Mouse (Mus musculus) liver, embryonic 14.5 days (tissue): ENCODE results near the gene Depdc1b. TPM values are rescaled to one million over a fixed set of nuclear protein-coding genes. Genes with fewer than 3 reads are reported as not detected.

Experiments used
- ATAC-seq: fragments of 200-750 bp; cut with Nextera tagmentation; 2 replicates; pipeline ENCODE4 v1.8.0; 2017; ENCODE audit warnings: moderate number of reproducible peaks, mild to moderate bottlenecking, moderate library complexity; ENCODE audit not compliant: insufficient read depth
- DNase-seq, 3 experiments: peaks; one replicate each; pipeline ENCODE4 v3.0.0-alpha.2; 2012 to 2013; ENCODE audit warnings: low read depth in 3 of 3, low spot score in 3 of 3
- H3K27ac ChIP-seq: fragments of 300-500 bp; sonication (generic); 2 replicates; pipeline ENCODE4 v1.5.1; 2014; ENCODE audit warnings: moderate library complexity, mild to moderate bottlenecking, control low read depth, inconsistent platforms
- H3K27me3 ChIP-seq: fragments of 300-500 bp; sonication (generic); 2 replicates; pipeline ENCODE4 v1.6.1; 2014; ENCODE audit warnings: mild to moderate bottlenecking, low read length, moderate library complexity; ENCODE audit not compliant: control insufficient read depth, insufficient read depth
- H3K36me3 ChIP-seq: fragments of 300-500 bp; sonication (generic); replicated peaks from 2 replicates; pipeline ENCODE4 v1.6.1; 2014; ENCODE audit warnings: low read depth; ENCODE audit not compliant: control insufficient read depth, insufficient read depth
- H3K4me1 ChIP-seq, 2 experiments: fragments of 200-500 bp in 1 of 2; fragments of 300-500 bp in 1 of 2; sonication (generic) in 1 of 2; replicated peaks; 2 replicates each; pipeline ENCODE4 v1.6.1; 2012 to 2014; ENCODE audit warnings: antibody characterized with exemption in 1 of 2, inconsistent platforms in 1 of 2, low read length in 1 of 2; ENCODE audit not compliant: control insufficient read depth in 2 of 2, insufficient read depth in 2 of 2
- H3K4me2 ChIP-seq: fragments of 300-500 bp; sonication (generic); 2 replicates; pipeline ENCODE4 v1.6.1; 2014; ENCODE audit warnings: low read depth, mild to moderate bottlenecking, control low read depth, moderate library complexity
- H3K4me3 ChIP-seq, 2 experiments: fragments of 200-500 bp in 1 of 2; fragments of 300-500 bp in 1 of 2; sonication (generic) in 1 of 2; 2 replicates each; pipeline ENCODE4 v1.5.1; 2012 to 2014; ENCODE audit warnings: low read depth in 2 of 2, low read length in 2 of 2, mild to moderate bottlenecking in 2 of 2, control low read depth in 1 of 2, inconsistent platforms in 1 of 2, moderate library complexity in 1 of 2; ENCODE audit not compliant: insufficient read depth in 1 of 2
- H3K9ac ChIP-seq: fragments of 300-500 bp; sonication (generic); replicated peaks from 2 replicates; pipeline ENCODE4 v1.6.1; 2014; ENCODE audit warnings: mild to moderate bottlenecking, control low read depth, moderate library complexity
- H3K9me3 ChIP-seq: fragments of 300-500 bp; sonication (generic); 2 replicates; pipeline ENCODE4 v1.6.1; 2016; ENCODE audit warnings: low read length, mixed read lengths; ENCODE audit not compliant: control insufficient read depth
- CTCF ChIP-seq: IDR thresholded peaks from 2 replicates; pipeline ENCODE4 v1.5.1; 2016; ENCODE audit warnings: antibody characterized with exemption, low read depth, control low read depth
- EP300 ChIP-seq: IDR thresholded peaks from 2 replicates; pipeline ENCODE4 v1.6.1; 2016; ENCODE audit warnings: antibody characterized with exemption, low read depth
- WGBS: fragments of 180-500 bp; shearing (Covaris S2); extraction: QIAGEN DNeasy Blood & Tissue Kit; methylation state at CpG from one replicate; pipeline ENCODE4 v1.1.7; 2014; ENCODE audit not compliant: insufficient replicate concordance; 5-methylcytosine and 5-hydroxymethylcytosine counted together
- polyA plus RNA-seq, 2 experiments: library from polyadenylated mRNA; depleted of rRNA in 1 of 2; stranded (reverse) in 1 of 2; unstranded in 1 of 2; fragments of >200 nt; fragmentation: Nextera tagmentation in 1 of 2; extraction: Ambion mirVana in 1 of 2; gene quantifications; 2 replicates each; pipeline versions ENCODE4 v1.2.1 to v1.2.3; 2012 to 2014

Depdc1b gene
- polyA plus RNA-seq, 2 experiments, result 9.5 to 11.0 TPM

- Histone ChIP-seq H3K4me2 (peak overlapping the region; percentile 90), H3K27me3 (no peaks in the 10 kb centered on the region), H3K27ac (peak overlapping the region; percentile 99), H3K36me3 (peaks cover 6% of the 10 kb centered on the region), H3K9me3 (no peaks in the 10 kb centered on the region), H3K9ac (peak overlapping the region; percentile 98), H3K4me3 (peak overlapping the region; percentile 71 to 98), H3K4me1 (peaks cover 17 to 21% of the 10 kb centered on the region in 2 experiments)
- ATAC-seq (peak; percentile 73), DNase-seq (peak; percentile 52 to 57 (median 53))
- peak; percentile 1; the same call in 1 of the 2 replicates for TF ChIP-seq CTCF
- no peak for TF ChIP-seq EP300
- WGBS, result under 1% methylated on average over 32 of the region's 32 CpGs
These were observed 363 bp downstream of the Depdc1b start for GRCm38 (mm10) chr13:108316487-108316903.

DNA sequence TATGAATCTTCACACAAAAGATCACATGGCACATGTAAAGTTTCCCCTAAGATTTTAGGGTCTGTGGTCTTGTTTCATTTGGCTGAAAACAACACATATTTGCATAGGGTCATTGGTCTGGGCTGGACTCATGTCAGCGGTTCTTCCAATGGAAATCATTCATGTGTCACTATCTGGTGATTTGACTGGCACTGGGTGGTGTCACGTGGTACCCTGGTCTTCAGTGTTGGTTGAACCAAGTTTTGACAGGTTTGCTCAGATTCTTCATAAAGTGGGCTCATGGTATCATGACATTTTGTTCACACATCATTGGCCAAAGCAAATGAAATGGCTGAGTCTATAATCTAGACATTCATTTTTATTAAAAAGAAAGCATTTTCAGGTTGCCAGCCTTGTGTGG lies 1.3 kb downstream of the Depdc1b start:
- peak in 1 of 3 experiments; percentile 14 for DNase-seq
- Histone ChIP-seq H3K4me2 (peak overlapping the region; percentile 90), H3K27ac (no peak overlapping the region), H3K4me1 (peaks cover 17 to 21% of the 10 kb centered on the region in 2 experiments), H3K4me3 (peak overlapping the region; percentile 71 to 98), H3K27me3 (no peaks in the 10 kb centered on the region), H3K36me3 (peaks cover 6% of the 10 kb centered on the region), H3K9me3 (no peaks in the 10 kb centered on the region), H3K9ac (peak overlapping the region; percentile 98)
- ATAC-seq, result no peak
- TF ChIP-seq EP300, result no peak
- no peak for TF ChIP-seq CTCF
- WGBS, result 62% methylated on average over 2 of the region's 2 CpGs

DNA sequence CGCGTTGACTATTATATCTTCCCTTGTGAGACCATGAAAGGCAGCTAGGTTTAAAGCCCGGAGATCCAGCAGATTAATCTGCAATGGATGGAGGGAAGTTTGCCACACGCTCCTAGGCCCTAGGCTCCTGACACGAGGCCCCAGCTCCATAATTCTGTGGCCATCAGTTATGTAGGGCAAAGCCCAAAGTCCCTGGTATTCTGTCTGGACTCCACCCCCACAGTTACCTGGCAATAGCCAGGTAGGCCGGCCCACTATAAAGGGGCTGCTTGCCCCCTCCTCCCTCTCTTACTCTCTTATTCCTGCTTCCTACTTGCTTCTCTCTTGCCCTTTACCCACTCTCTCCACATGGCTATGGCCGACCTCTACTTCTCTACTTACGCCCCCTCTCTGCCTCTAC lies 2.9 kb downstream of the Depdc1b start:
- Histone ChIP-seq H3K4me1 (peaks cover 17 to 21% of the 10 kb centered on the region in 2 experiments), H3K27ac (no peak overlapping the region), H3K9me3 (no peaks in the 10 kb centered on the region), H3K4me3 (no peak overlapping the region), H3K4me2 (no peak overlapping the region), H3K27me3 (no peaks in the 10 kb centered on the region), H3K36me3 (peaks cover 9% of the 10 kb centered on the region), H3K9ac (no peak overlapping the region)
- WGBS, result 90% methylated on average over 8 of the region's 8 CpGs
- ATAC-seq (no peak), DNase-seq (no peak)
- no peak for TF ChIP-seq EP300
- no peak for TF ChIP-seq CTCF

DNA sequence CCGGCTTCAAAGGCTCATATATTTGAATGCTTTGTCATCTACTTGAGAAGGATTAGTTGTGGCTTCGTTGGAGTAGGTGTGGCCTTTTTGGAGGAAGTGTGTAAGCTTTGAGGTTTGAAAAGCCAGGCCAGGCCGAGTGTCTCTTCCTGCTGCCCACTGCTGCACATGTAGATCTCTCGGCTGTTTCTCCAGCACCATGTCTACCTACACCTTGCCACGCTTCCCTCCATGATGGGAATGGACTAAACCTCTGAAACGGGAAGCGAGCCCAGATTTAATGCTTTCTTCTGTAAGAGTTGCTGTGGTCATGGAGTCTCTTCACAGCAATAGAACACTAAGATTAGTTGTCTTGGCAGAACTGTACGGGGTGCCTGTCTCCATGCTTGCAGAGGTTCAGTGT lies 4.1 kb downstream of the Depdc1b start:
- DNase-seq, result no peak
- H3K4me1 ChIP-seq, result peaks cover 10 to 15% of the 10 kb centered on the region in 2 experiments
- H3K27ac ChIP-seq, result no peak overlapping the region
- WGBS, result 70% methylated on average over 8 of the region's 8 CpGs
- no peak overlapping the region for H3K9ac ChIP-seq
- no peak for TF ChIP-seq EP300
- no peak for TF ChIP-seq CTCF
- no peak overlapping the region for H3K4me2 ChIP-seq
- no peaks in the 10 kb centered on the region for H3K9me3 ChIP-seq
- no peaks in the 10 kb centered on the region for H3K27me3 ChIP-seq
- peaks cover 13% of the 10 kb centered on the region for H3K36me3 ChIP-seq
- no peak for ATAC-seq
- no peak overlapping the region for H3K4me3 ChIP-seq

DNA sequence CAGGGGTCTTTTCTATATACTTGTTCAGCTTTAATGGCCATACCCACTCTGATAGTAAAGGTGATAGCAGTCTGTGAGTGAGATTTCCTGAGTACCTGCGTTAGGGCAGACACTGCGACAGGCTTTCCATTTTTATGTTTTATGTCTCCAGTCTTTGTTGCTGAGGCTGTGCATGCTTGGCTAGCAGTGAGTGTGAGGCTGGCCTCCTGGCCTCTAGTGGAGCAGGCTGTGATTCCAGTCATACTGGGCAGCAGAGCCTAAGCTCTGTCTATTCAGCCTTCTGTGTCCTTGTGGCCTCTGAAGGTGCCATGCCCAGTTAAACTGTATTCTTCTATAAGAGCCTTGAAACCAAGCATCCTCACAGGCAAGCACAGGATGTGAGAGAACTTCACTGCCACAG lies 6.3 kb downstream of the Depdc1b start:
- no peak for ATAC-seq
- DNase-seq, result no peak
- Histone ChIP-seq H3K4me2 (no peak overlapping the region), H3K27ac (no peak overlapping the region), H3K4me1 (peaks cover 3 to 5% of the 10 kb centered on the region in 2 experiments), H3K9me3 (no peaks in the 10 kb centered on the region), H3K9ac (no peak overlapping the region), H3K4me3 (no peak overlapping the region), H3K27me3 (no peaks in the 10 kb centered on the region), H3K36me3 (peaks cover 17% of the 10 kb centered on the region)
- TF ChIP-seq EP300 (no peak), CTCF (no peak)
- WGBS, result 94% methylated on average over 2 of the region's 2 CpGs

GRCm38 (mm10) chr13:108323317-108323716 lies 7.2 kb downstream of the Depdc1b start:
- DNase-seq, result no peak
- no peaks in the 10 kb centered on the region for H3K4me1 ChIP-seq
- no peak overlapping the region for H3K27ac ChIP-seq
- 82% methylated on average over 2 of the region's 2 CpGs for WGBS
- no peak overlapping the region for H3K4me2 ChIP-seq
- no peaks in the 10 kb centered on the region for H3K27me3 ChIP-seq
- ATAC-seq, result no peak
- H3K9me3 ChIP-seq, result no peaks in the 10 kb centered on the region
- no peak overlapping the region for H3K4me3 ChIP-seq
- H3K9ac ChIP-seq, result no peak overlapping the region
- H3K36me3 ChIP-seq, result peaks cover 15% of the 10 kb centered on the region
- TF ChIP-seq CTCF (no peak), EP300 (no peak)
